Mouse (Mus musculus): ENCODE measurements around the gene Sgpl1.

- TF ChIP-seq CTCF (IDR thresholded peaks at IDR 0.05; ENCODE audit: control insufficient read depth, insufficient read depth, insufficient replicate concordance, low read depth, low read length), result no peak
- TF ChIP-seq POLR2A (IDR thresholded peaks at IDR 0.05; ENCODE audit: control insufficient read depth, low read depth, low read length), result no peak
Measured at GRCm38 (mm10) chr10:61146807-61147156, 721 bp downstream of the Sgpl1 start.

Data from testis, adult 2 months (tissue).